Mouse (Mus musculus) MEL (cell line): ENCODE measurements around the gene Ahcyl1. TPM values are rescaled to one million over a fixed set of nuclear protein-coding genes. Genes with fewer than 3 reads are reported as not detected.
A peak's percentile ranks its signal among the peaks of the same experiment; 100 is the strongest.

Experiments used
- DNase-seq: peaks from one replicate; pipeline ENCODE4 v3.0.0; 2011; ENCODE audit warnings: low read depth, low spot score
- H3K27ac ChIP-seq: 2 replicates; pipeline ENCODE4 v1.5.1; 2012; ENCODE audit warnings: low read depth, mild to moderate bottlenecking, control low read depth, low read length, moderate library complexity; ENCODE audit not compliant: control insufficient read depth
- H3K27me3 ChIP-seq, 2 experiments: fragments of 150-350 bp in 1 of 2; sonication (generic) in 1 of 2; 2 replicates each; pipeline ENCODE4 v1.6.1; 2012; ENCODE audit warnings: low read length in 2 of 2, mild to moderate bottlenecking in 2 of 2, improper control_type of control experiment in 1 of 2, moderate library complexity in 1 of 2; ENCODE audit not compliant: insufficient read depth in 2 of 2, control insufficient read depth in 1 of 2
- H3K36me3 ChIP-seq, 2 experiments: 2 replicates each; pipeline ENCODE4 v1.6.1; 2012 to 2014; ENCODE audit warnings: low read length in 2 of 2, improper control_type of control experiment in 1 of 2, inconsistent platforms in 1 of 2, mild to moderate bottlenecking in 1 of 2; ENCODE audit not compliant: insufficient read depth in 2 of 2, control insufficient read depth in 1 of 2
- H3K4me1 ChIP-seq, 2 experiments: fragments of 150-350 bp in 1 of 2; sonication (generic) in 1 of 2; 2 replicates each; pipeline ENCODE4 v1.6.1; 2012; ENCODE audit warnings: low read length in 2 of 2, improper control_type of control experiment in 1 of 2, mild to moderate bottlenecking in 1 of 2; ENCODE audit not compliant: insufficient read depth in 2 of 2, control insufficient read depth in 1 of 2
- H3K4me3 ChIP-seq, 2 experiments: fragments of 150-350 bp in 1 of 2; sonication (generic) in 1 of 2; 2 replicates each; pipeline ENCODE4 v1.5.1; 2012; ENCODE audit warnings: low read depth in 2 of 2, low read length in 2 of 2, mild to moderate bottlenecking in 2 of 2, moderate library complexity in 2 of 2, control low read depth in 1 of 2, improper control_type of control experiment in 1 of 2; ENCODE audit not compliant: control insufficient read depth in 1 of 2, insufficient read depth in 1 of 2
- H3K79me2 ChIP-seq: 2 replicates; pipeline ENCODE4 v1.6.1; 2012; ENCODE audit warnings: mild to moderate bottlenecking, low read length, moderate library complexity; ENCODE audit not compliant: control insufficient read depth, poor library complexity, insufficient read depth
- H3K9ac ChIP-seq: 2 replicates; pipeline ENCODE4 v1.6.1; 2012; ENCODE audit warnings: low read depth, mild to moderate bottlenecking, control low read depth, low read length, moderate library complexity; ENCODE audit not compliant: control insufficient read depth, poor library complexity, severe bottlenecking
- H3K9me3 ChIP-seq: fragments of 150-350 bp; sonication (generic); replicated peaks from 2 replicates; pipeline ENCODE4 v1.6.1; 2012; ENCODE audit warnings: mild to moderate bottlenecking, low read length, improper control_type of control experiment, moderate library complexity; ENCODE audit not compliant: insufficient read depth
- CTCF ChIP-seq, 3 experiments: IDR thresholded peaks in 2 of 3; conservative IDR thresholded peaks in 1 of 3; 2 replicates each; pipeline ENCODE4 v1.5.1; 2011 to 2012; ENCODE audit warnings: low read length in 3 of 3, low read depth in 2 of 3, mild to moderate bottlenecking in 2 of 3, improper control_type of control experiment in 1 of 3, inconsistent platforms in 1 of 3, mixed read lengths in 1 of 3, moderate library complexity in 1 of 3; ENCODE audit not compliant: control insufficient read depth in 1 of 3, insufficient read depth in 1 of 3, poor library complexity in 1 of 3, severe bottlenecking in 1 of 3
- EP300 ChIP-seq, 2 experiments: IDR thresholded peaks; 2 replicates each; pipeline ENCODE4 v1.6.1; 2011; ENCODE audit warnings: improper control_type of control experiment in 2 of 2, low read length in 2 of 2, low read depth in 1 of 2, mild to moderate bottlenecking in 1 of 2
- ETS1 ChIP-seq: IDR thresholded peaks from 2 replicates; pipeline ENCODE4 v1.6.1; 2012; ENCODE audit warnings: low read depth, mild to moderate bottlenecking, inconsistent platforms, low read length, improper control_type of control experiment, moderate library complexity
- GABPA ChIP-seq: IDR thresholded peaks from 2 replicates; pipeline ENCODE4 v1.6.1; 2012; ENCODE audit warnings: low read depth, mild to moderate bottlenecking, inconsistent platforms, low read length, improper control_type of control experiment, moderate library complexity
- GATA1 ChIP-seq: IDR thresholded peaks from 2 replicates; pipeline ENCODE4 v1.6.1; 2011; ENCODE audit warnings: low read depth, low read length, improper control_type of control experiment
- HCFC1 ChIP-seq: IDR thresholded peaks from 2 replicates; pipeline ENCODE4 v1.6.1; 2012; ENCODE audit warnings: low read depth, mild to moderate bottlenecking, inconsistent platforms, low read length, improper control_type of control experiment, moderate library complexity
- JUND ChIP-seq: IDR thresholded peaks from 2 replicates; pipeline ENCODE4 v1.6.1; 2011; ENCODE audit warnings: low read depth, mild to moderate bottlenecking, improper control_type of control experiment, low read length
- MAFK ChIP-seq: IDR thresholded peaks from 2 replicates; pipeline ENCODE4 v1.6.1; 2011; ENCODE audit warnings: low read depth, mild to moderate bottlenecking, low read length, improper control_type of control experiment, borderline replicate concordance
- MAX ChIP-seq: IDR thresholded peaks from 2 replicates; pipeline ENCODE4 v1.6.1; 2011; ENCODE audit warnings: low read length, improper control_type of control experiment
- MAZ ChIP-seq: IDR thresholded peaks from 2 replicates; pipeline ENCODE4 v1.6.1; 2012; ENCODE audit warnings: low read depth, mild to moderate bottlenecking, inconsistent platforms, low read length, improper control_type of control experiment
- MEF2A ChIP-seq: IDR thresholded peaks from 2 replicates; pipeline ENCODE4 v1.6.1; 2014; ENCODE audit warnings: low read depth, mild to moderate bottlenecking, inconsistent platforms, low read length, improper control_type of control experiment; ENCODE audit not compliant: poor library complexity, insufficient replicate concordance, severe bottlenecking; ENCODE audit errors: extremely low read depth
- MYC ChIP-seq: IDR thresholded peaks from 2 replicates; pipeline ENCODE4 v1.6.1; 2011; ENCODE audit warnings: low read depth, mild to moderate bottlenecking, low read length, improper control_type of control experiment, moderate library complexity
- NELFE ChIP-seq: IDR thresholded peaks from 2 replicates; pipeline ENCODE4 v1.6.1; 2011; ENCODE audit warnings: low read depth, low read length, improper control_type of control experiment
- NRF1 ChIP-seq: IDR thresholded peaks from 2 replicates; pipeline ENCODE4 v1.6.1; 2014; ENCODE audit warnings: low read depth, mild to moderate bottlenecking, inconsistent platforms, low read length, improper control_type of control experiment, moderate library complexity; ENCODE audit not compliant: poor library complexity, insufficient read depth, severe bottlenecking
- POLR2AphosphoS2 ChIP-seq: IDR thresholded peaks from 2 replicates; pipeline ENCODE4 v1.6.1; 2011; ENCODE audit warnings: low read length, improper control_type of control experiment
- RAD21 ChIP-seq: IDR thresholded peaks from 2 replicates; pipeline ENCODE4 v1.6.1; 2011; ENCODE audit warnings: mild to moderate bottlenecking, low read depth, low read length, improper control_type of control experiment
- RCOR1 ChIP-seq: IDR thresholded peaks from 2 replicates; pipeline ENCODE4 v1.6.1; 2012; ENCODE audit warnings: low read depth, mild to moderate bottlenecking, inconsistent platforms, low read length, improper control_type of control experiment
- SMC3 ChIP-seq: IDR thresholded peaks from 2 replicates; pipeline ENCODE4 v1.6.1; 2011; ENCODE audit warnings: low read depth, low read length, improper control_type of control experiment
- TAL1 ChIP-seq: IDR thresholded peaks from 2 replicates; pipeline ENCODE4 v1.6.1; 2012; ENCODE audit warnings: mild to moderate bottlenecking, inconsistent platforms, low read length, moderate library complexity, mixed read lengths
- TBP ChIP-seq: IDR thresholded peaks from 2 replicates; pipeline ENCODE4 v1.8.0; 2011; ENCODE audit warnings: low read depth, low read length, improper control_type of control experiment
- ZKSCAN1 ChIP-seq: IDR thresholded peaks from 2 replicates; pipeline ENCODE4 v1.6.1; 2012; ENCODE audit warnings: low read depth, mild to moderate bottlenecking, inconsistent platforms, low read length, improper control_type of control experiment, moderate library complexity
- ZMIZ1 ChIP-seq: IDR thresholded peaks from 2 replicates; pipeline ENCODE4 v1.6.1; 2012; ENCODE audit warnings: low read depth, mild to moderate bottlenecking, inconsistent platforms, low read length, improper control_type of control experiment, moderate library complexity
- ZNF384 ChIP-seq: IDR thresholded peaks from 2 replicates; pipeline ENCODE4 v1.6.1; 2012; ENCODE audit warnings: low read depth, mild to moderate bottlenecking, inconsistent platforms, low read length, improper control_type of control experiment
- polyA plus RNA-seq, 2 experiments: library from polyadenylated mRNA; stranded (reverse) in 1 of 2; unstranded in 1 of 2; fragments of >175 nt in 1 of 2; fragments of >200 nt in 1 of 2; gene quantifications; 2 replicates each; pipeline versions ENCODE4 v1.2.1 to v1.2.4; 2012; ENCODE audit warnings: low replicate concordance in 2 of 2, low read depth in 1 of 2; ENCODE audit not compliant: insufficient read length in 2 of 2, insufficient read depth in 1 of 2, missing spikeins in 1 of 2
- total RNA-seq: library from RNA; depleted of rRNA; stranded (reverse); fragments of 300-350 nt; gene quantifications from 2 replicates; pipeline ENCODE4 v1.2.3, GENCODE M21; 2012

Ahcyl1 gene
- total and polyA plus RNA-seq, 3 experiments: 28.0 to 105 (median 104) TPM

DNA sequence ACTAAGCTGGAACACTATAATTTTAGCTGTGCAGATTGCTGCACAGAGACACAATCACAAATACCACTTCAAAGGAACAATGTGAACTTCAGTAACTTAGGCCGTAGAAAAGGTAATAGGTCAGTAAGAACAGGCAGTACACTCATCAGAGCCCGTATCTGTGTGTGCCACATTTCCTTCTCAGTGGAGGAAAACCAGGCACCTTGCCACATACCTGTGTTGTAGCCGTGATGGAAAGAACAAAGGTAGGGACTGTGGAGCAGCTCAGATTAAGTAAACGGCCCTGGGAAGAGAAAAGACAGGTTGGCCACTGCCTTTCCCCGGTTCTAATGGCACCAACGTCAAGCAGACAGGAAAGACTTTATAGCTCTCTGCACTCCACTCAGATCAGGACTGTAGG, 28.9 kb downstream of the Ahcyl1 start:
- Histone ChIP-seq H3K9me3 (no peaks in the 10 kb centered on the region), H3K79me2 (no peaks in the 10 kb centered on the region; the same call in 1 of the 2 replicates), H3K4me3 (no peak overlapping the region), H3K9ac (no peak overlapping the region), H3K36me3 (peaks cover 19 to 50% of the 10 kb centered on the region in 2 experiments), H3K27ac (no peak overlapping the region), H3K4me1 (peaks cover 3 to 13% of the 10 kb centered on the region in 2 experiments; a peak in 3 of 4 replicates)
- DNase-seq: no peak
- TF ChIP-seq MAZ (no peak), TBP (no peak), RAD21 (no peak), ETS1 (no peak), JUND (no peak), TAL1 (no peak), ZMIZ1 (no peak), GABPA (no peak), HCFC1 (no peak), RCOR1 (no peak)
- TF ChIP-seq, all 39 proteins: peak for 0
- no peaks in the 10 kb centered on the region for H3K27me3 ChIP-seq

DNA sequence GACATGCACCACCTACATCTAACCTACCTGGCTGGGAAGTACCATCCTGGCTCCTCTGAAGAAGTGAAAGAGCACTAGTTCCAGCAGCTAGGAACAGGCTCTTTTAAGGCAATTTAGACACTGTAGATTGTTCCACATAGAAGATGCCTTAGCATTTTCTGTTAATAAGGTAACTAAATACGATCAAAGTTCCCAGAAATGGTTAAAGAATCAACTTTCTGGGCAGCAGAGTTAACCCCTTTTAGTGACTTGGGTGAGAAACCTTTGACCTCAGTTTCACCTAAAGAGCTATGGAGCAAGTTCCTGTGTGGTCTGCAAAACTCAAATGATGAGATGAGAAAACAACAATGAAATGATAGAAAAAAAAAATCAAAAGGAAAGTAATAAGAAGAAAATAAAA, 31.7 kb downstream of the Ahcyl1 start:
- no peak for TF ChIP-seq NELFE
- no peak for TF ChIP-seq TBP
- TF ChIP-seq MEF2A: no peak
- no peak for TF ChIP-seq ZNF384
- no peak for TF ChIP-seq POLR2AphosphoS2
- TF ChIP-seq ZKSCAN1: no peak
- no peak for TF ChIP-seq MAX
- H3K9me3 ChIP-seq: no peaks in the 10 kb centered on the region
- peaks cover 0 to 36% of the 10 kb centered on the region in 2 experiments; a peak in 2 of 4 replicates for H3K36me3 ChIP-seq
- no peaks in the 10 kb centered on the region; the same call in 1 of the 2 replicates for H3K79me2 ChIP-seq
- no peak for DNase-seq
- no peak overlapping the region for H3K9ac ChIP-seq
- no peaks in the 10 kb centered on the region for H3K27me3 ChIP-seq
- H3K4me3 ChIP-seq: no peak overlapping the region
- H3K27ac ChIP-seq: no peak overlapping the region
- no peaks in the 10 kb centered on the region for H3K4me1 ChIP-seq

GRCm38 (mm10) chr3:107659000-107659399, 37.4 kb downstream of the Ahcyl1 start:
- no peak for TF ChIP-seq EP300 (IDR thresholded peaks at IDR 0.05; ENCODE audit: low read depth in 1 of 2, low read length in 2 of 2)
- no peak for TF ChIP-seq GATA1
- peak; percentile 54 for TF ChIP-seq SMC3
- TF ChIP-seq NRF1: no peak
- TF ChIP-seq MAFK: no peak
- TF ChIP-seq POLR2AphosphoS2: no peak
- peak in 2 of 3 experiments; percentile 24 to 64; a peak in 4 of 6 replicates for TF ChIP-seq CTCF (IDR thresholded peaks at IDR 0.05 in 2 of 3, conservative IDR thresholded peaks at IDR 0.05 in 1 of 3; ENCODE audit: control insufficient read depth in 1 of 3, insufficient read depth in 1 of 3, low read depth in 2 of 3, low read length in 3 of 3, poor library complexity in 1 of 3, severe bottlenecking in 1 of 3)
- peak; percentile 37 for TF ChIP-seq RAD21
- no peak for TF ChIP-seq JUND
- peak; percentile 79 for TF ChIP-seq MYC
- no peaks in the 10 kb centered on the region for H3K79me2 ChIP-seq
- peak; percentile 45 for DNase-seq
- H3K27me3 ChIP-seq: no peaks in the 10 kb centered on the region
- no peak overlapping the region for H3K4me3 ChIP-seq
- no peak overlapping the region for H3K9ac ChIP-seq
- no peak overlapping the region for H3K27ac ChIP-seq
- peaks cover 0 to 11% of the 10 kb centered on the region in 2 experiments; a peak in 2 of 4 replicates for H3K36me3 ChIP-seq
- H3K4me1 ChIP-seq: no peaks in the 10 kb centered on the region
- H3K9me3 ChIP-seq: no peaks in the 10 kb centered on the region
